Mouse (Mus musculus) MN1 (cell line): ENCODE data around the gene Acp4.
A peak's percentile ranks its signal among the peaks of the same experiment; 100 is the strongest.
"Not testable (repeated sequence)": the region's sequence is repeated elsewhere in the genome, so short reads cannot be mapped to it uniquely, and the experiment has no call there.

ENCODE experiments used
- DNase-seq: peaks from one replicate; pipeline ENCODE4 v3.0.0-alpha.2; 2016; ENCODE audit warnings: low spot score

The Acp4 gene

GRCm38 (mm10) chr7:44257278-44257677 is at the start of gene Acp4:
Gene Acp4, minus strand, starts transcription at chr7:44257378.
- no peak for DNase-seq

GRCm38 (mm10) chr7:44306516-44307240 is 49.5 kb upstream of the Acp4 start, which contains the start of gene Clec11a:
Gene Clec11a, minus strand, starts transcription at chr7:44306902.
- DNase-seq = no peak

- no peak for DNase-seq
Observed at GRCm38 (mm10) chr7:44305686-44306085, 48.5 kb upstream of the Acp4 start.

GRCm38 (mm10) chr7:44304775-44305641 is 47.8 kb upstream of the Acp4 start:
- DNase-seq = peak; percentile 98

GRCm38 (mm10) chr7:44304463-44304774 is 47.2 kb upstream of the Acp4 start:
- no peak for DNase-seq

GRCm38 (mm10) chr7:44303346-44304340 is 46.5 kb upstream of the Acp4 start:
- DNase-seq = no peak

GRCm38 (mm10) chr7:44297501-44297900 is 40.3 kb upstream of the Acp4 start:
- DNase-seq = not testable (repeated sequence)

GRCm38 (mm10) chr7:44291418-44291817 is 34.2 kb upstream of the Acp4 start:
- no peak for DNase-seq

- no peak for DNase-seq
Observed at GRCm38 (mm10) chr7:44290986-44291385, 33.8 kb upstream of the Acp4 start.

GRCm38 (mm10) chr7:44287760-44288159 is 30.6 kb upstream of the Acp4 start:
- no peak for DNase-seq

- DNase-seq = peak; percentile 13
Observed at GRCm38 (mm10) chr7:44281586-44281985, 24.4 kb upstream of the Acp4 start.

GRCm38 (mm10) chr7:44280959-44281358 is 23.8 kb upstream of the Acp4 start:
- DNase-seq = no peak

- DNase-seq = no peak
Observed at GRCm38 (mm10) chr7:44277250-44277622, 20.1 kb upstream of the Acp4 start.

- no peak for DNase-seq
Observed at GRCm38 (mm10) chr7:44276461-44277249, 19.5 kb upstream of the Acp4 start.

GRCm38 (mm10) chr7:44275546-44275945 is 18.4 kb upstream of the Acp4 start:
- DNase-seq = no peak

- no peak for DNase-seq
Observed at GRCm38 (mm10) chr7:44274096-44274495, 16.9 kb upstream of the Acp4 start.

GRCm38 (mm10) chr7:44273446-44273845 is 16.3 kb upstream of the Acp4 start:
- no peak for DNase-seq

- no peak for DNase-seq
Observed at GRCm38 (mm10) chr7:44272546-44272945, 15.4 kb upstream of the Acp4 start.

GRCm38 (mm10) chr7:44271309-44271708 is 14.1 kb upstream of the Acp4 start:
- no peak for DNase-seq

- DNase-seq = no peak
Observed at GRCm38 (mm10) chr7:44269397-44269796, 12.2 kb upstream of the Acp4 start.

- no peak for DNase-seq
Observed at GRCm38 (mm10) chr7:44268117-44268516, 10.9 kb upstream of the Acp4 start.
